Mouse (Mus musculus) adrenal gland, postnatal 4 days (tissue): ENCODE measurements around the gene Olfr1396. TPM values are rescaled to one million over a fixed set of nuclear protein-coding genes. Genes with fewer than 3 reads are reported as not detected.

ENCODE experiments used
- DNase-seq, 2 experiments: peaks; one replicate each; pipeline ENCODE4 v3.0.0; 2021 to 2022; ENCODE audit warnings: low spot score in 2 of 2, mixed read lengths in 2 of 2
- long read RNA-seq, 2 experiments: library from polyadenylated mRNA; stranded (forward); transcript quantifications; one replicate each; pipeline ENCODE4 v2.0.0; 2021
- total RNA-seq, 2 experiments: library from RNA; stranded (reverse); gene quantifications; 2 replicates each; pipeline ENCODE4 v1.2.3; 2021

The Olfr1396 gene
- under 1 TPM; 0.25 TPM for total RNA-seq
- long read RNA-seq, experiment 1, result 0 reads
- long read RNA-seq, experiment 2, result 0 reads

- no peak for DNase-seq
Measured at GRCm38 (mm10) chr11:49114774-49115173, at the start of gene Olfr1396. Gene Olfr1396, minus strand, starts transcription at chr11:49114874.

- DNase-seq, result no peak
Measured at GRCm38 (mm10) chr11:49156821-49157814, 42.4 kb upstream of the Olfr1396 start.

GRCm38 (mm10) chr11:49154077-49154476, 39.4 kb upstream of the Olfr1396 start, which contains the start of gene Olfr1394:
Gene Olfr1394, plus strand, starts transcription at chr11:49154377.
- no peak for DNase-seq

GRCm38 (mm10) chr11:49141974-49142373, 27.3 kb upstream of the Olfr1396 start, which contains the start of gene Olfr1395:
Gene Olfr1395, plus strand, starts transcription at chr11:49142274.
- DNase-seq, result no peak

GRCm38 (mm10) chr11:49124169-49124568, 9.5 kb upstream of the Olfr1396 start:
- DNase-seq, result no peak

- no peak for DNase-seq
Measured at GRCm38 (mm10) chr11:49119635-49120034, 5.0 kb upstream of the Olfr1396 start.

- DNase-seq, result no peak
Measured at GRCm38 (mm10) chr11:49114158-49114557, 516 bp downstream of the Olfr1396 start.

- no peak for DNase-seq
Measured at GRCm38 (mm10) chr11:49112624-49113219, 2.0 kb downstream of the Olfr1396 start.

GRCm38 (mm10) chr11:49111000-49111399, 3.7 kb downstream of the Olfr1396 start:
- no peak for DNase-seq

- DNase-seq, result no peak
Measured at GRCm38 (mm10) chr11:49108833-49109232, 5.8 kb downstream of the Olfr1396 start.

- no peak for DNase-seq
Measured at GRCm38 (mm10) chr11:49107650-49108537, 6.8 kb downstream of the Olfr1396 start.

GRCm38 (mm10) chr11:49105752-49106151, 8.9 kb downstream of the Olfr1396 start:
- DNase-seq, result no peak

GRCm38 (mm10) chr11:49103047-49103693, 11.5 kb downstream of the Olfr1396 start:
- DNase-seq, result peak; percentile 60 to 84

- DNase-seq, result no peak
Measured at GRCm38 (mm10) chr11:49101500-49101899, 13.2 kb downstream of the Olfr1396 start.

- DNase-seq, result no peak
Measured at GRCm38 (mm10) chr11:49100409-49100808, 14.3 kb downstream of the Olfr1396 start.

GRCm38 (mm10) chr11:49095367-49095766, 19.3 kb downstream of the Olfr1396 start:
- no peak for DNase-seq

GRCm38 (mm10) chr11:49093861-49094660, 20.6 kb downstream of the Olfr1396 start:
- DNase-seq, result no peak

- no peak for DNase-seq
Measured at GRCm38 (mm10) chr11:49092786-49093185, 21.9 kb downstream of the Olfr1396 start.

- no peak for DNase-seq
Measured at GRCm38 (mm10) chr11:49092053-49092586, 22.6 kb downstream of the Olfr1396 start.
